Mouse (Mus musculus): ENCODE measurements around the gene Gla.

DNA sequence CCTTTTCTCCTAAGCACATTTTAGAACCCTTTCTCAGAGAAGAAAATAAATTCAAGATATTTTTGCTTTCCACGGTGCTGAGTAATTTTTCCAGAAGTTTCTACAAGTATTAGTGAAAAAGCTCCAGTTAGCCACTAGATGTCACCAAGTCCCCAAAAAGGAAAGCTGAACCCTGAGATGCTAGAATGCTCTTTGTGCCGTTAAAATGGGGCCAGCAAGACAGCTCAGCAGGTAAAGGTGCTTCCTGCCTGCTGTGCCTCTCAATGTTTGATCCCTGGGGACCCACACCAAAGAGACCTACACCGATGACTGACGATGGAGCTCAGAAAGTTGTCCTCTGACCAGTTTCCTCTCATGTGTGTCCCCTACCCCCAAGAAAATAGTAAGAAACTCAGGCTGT, 8.5 kb upstream of the Gla start:
- no peak for TF ChIP-seq CTCF (IDR thresholded peaks at IDR 0.05; ENCODE audit: low read depth, low read length)
- no peak for TF ChIP-seq GATA1 (IDR thresholded peaks at IDR 0.05; ENCODE audit: borderline replicate concordance, low read length)
- TF ChIP-seq TAL1 (conservative IDR thresholded peaks at IDR 0.05; ENCODE audit: low read depth, low read length) = no peak

All from G1E (cell line).